Mouse (Mus musculus) kidney, embryonic 14.5 days (tissue): ENCODE results near the gene Phkg2. TPM values are rescaled to one million over a fixed set of nuclear protein-coding genes. Genes with fewer than 3 reads are reported as not detected.

Experiments used
- ATAC-seq: fragments of 200-750 bp; cut with Nextera tagmentation; 2 replicates; pipeline ENCODE4 v1.8.0; 2017; ENCODE audit warnings: moderate number of reproducible peaks, mild to moderate bottlenecking, moderate TSS enrichment, moderate library complexity; ENCODE audit not compliant: low FRiP score, low TSS enrichment
- H3K27ac ChIP-seq: fragments of 300-500 bp; sonication (generic); 2 replicates; pipeline ENCODE4 v1.5.1; 2014; ENCODE audit warnings: low read depth, mild to moderate bottlenecking, low read length, moderate library complexity, mixed read lengths
- H3K27me3 ChIP-seq: fragments of 300-500 bp; sonication (generic); 2 replicates; pipeline ENCODE4 v1.6.1; 2014; ENCODE audit warnings: mild to moderate bottlenecking, low read length; ENCODE audit not compliant: control insufficient read depth, insufficient read depth
- H3K36me3 ChIP-seq: fragments of 300-500 bp; sonication (generic); 2 replicates; pipeline ENCODE4 v1.6.1; 2014; ENCODE audit warnings: low read length, mixed read lengths; ENCODE audit not compliant: control insufficient read depth, insufficient read depth
- H3K4me1 ChIP-seq: fragments of 300-500 bp; sonication (generic); 2 replicates; pipeline ENCODE4 v1.6.1; 2014; ENCODE audit warnings: low read length, mixed read lengths; ENCODE audit not compliant: control insufficient read depth, insufficient read depth
- H3K4me2 ChIP-seq: fragments of 300-500 bp; sonication (generic); replicated peaks from 2 replicates; pipeline ENCODE4 v1.6.1; 2014; ENCODE audit warnings: low read depth, mild to moderate bottlenecking, low read length
- H3K4me3 ChIP-seq: fragments of 300-500 bp; sonication (generic); 2 replicates; pipeline ENCODE4 v1.5.1; 2014; ENCODE audit warnings: mild to moderate bottlenecking, low read length
- H3K9ac ChIP-seq: fragments of 300-500 bp; sonication (generic); 2 replicates; pipeline ENCODE4 v1.6.1; 2014; ENCODE audit warnings: low read depth, mild to moderate bottlenecking, low read length, moderate library complexity
- H3K9me3 ChIP-seq: fragments of 300-500 bp; sonication (generic); 2 replicates; pipeline ENCODE4 v1.6.1; 2016; ENCODE audit warnings: low read length; ENCODE audit not compliant: control insufficient read depth
- WGBS: fragments of 180-500 bp; shearing (Covaris S2); extraction: QIAGEN DNeasy Blood & Tissue Kit; methylation state at CpG from one replicate; pipeline ENCODE4 v1.1.7; 2014; 5-methylcytosine and 5-hydroxymethylcytosine counted together
- polyA plus RNA-seq: library from polyadenylated mRNA; unstranded; fragments of >200 nt; fragmentation: Nextera tagmentation; extraction: Ambion mirVana; gene quantifications from 2 replicates; pipeline ENCODE4 v1.2.1, GENCODE M21; 2014

The Phkg2 gene
- polyA plus RNA-seq, 1 experiment from 2014 or later, result 37.8 TPM

DNA sequence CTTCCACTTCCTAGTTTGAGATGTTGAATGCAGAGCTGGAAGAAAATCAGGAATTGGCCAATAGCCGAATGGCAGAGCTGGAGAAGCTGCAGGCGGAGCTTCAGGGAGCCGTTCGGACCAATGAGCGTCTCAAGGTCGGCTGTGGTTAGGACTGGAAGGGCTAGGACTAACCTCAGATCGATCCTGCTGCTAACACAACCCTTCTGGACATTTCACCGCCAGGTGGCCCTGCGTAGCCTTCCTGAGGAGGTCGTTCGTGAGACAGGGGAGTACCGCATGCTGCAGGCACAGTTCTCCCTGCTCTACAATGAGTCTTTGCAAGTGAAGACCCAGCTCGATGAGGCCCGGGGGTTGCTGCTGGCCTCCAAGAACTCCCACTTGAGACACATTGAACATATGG lies 19.4 kb downstream of the Phkg2 start:
- no peak overlapping the region for H3K4me3 ChIP-seq
- peaks cover 8% of the 10 kb centered on the region for H3K4me1 ChIP-seq
- H3K27me3 ChIP-seq, result no peaks in the 10 kb centered on the region
- no peaks in the 10 kb centered on the region for H3K9me3 ChIP-seq
- ATAC-seq, result no peak
- WGBS, result 90% methylated on average over 14 of the region's 14 CpGs
- peaks cover 80% of the 10 kb centered on the region for H3K36me3 ChIP-seq
- no peak overlapping the region for H3K9ac ChIP-seq
- no peak overlapping the region for H3K4me2 ChIP-seq
- no peak overlapping the region for H3K27ac ChIP-seq

DNA sequence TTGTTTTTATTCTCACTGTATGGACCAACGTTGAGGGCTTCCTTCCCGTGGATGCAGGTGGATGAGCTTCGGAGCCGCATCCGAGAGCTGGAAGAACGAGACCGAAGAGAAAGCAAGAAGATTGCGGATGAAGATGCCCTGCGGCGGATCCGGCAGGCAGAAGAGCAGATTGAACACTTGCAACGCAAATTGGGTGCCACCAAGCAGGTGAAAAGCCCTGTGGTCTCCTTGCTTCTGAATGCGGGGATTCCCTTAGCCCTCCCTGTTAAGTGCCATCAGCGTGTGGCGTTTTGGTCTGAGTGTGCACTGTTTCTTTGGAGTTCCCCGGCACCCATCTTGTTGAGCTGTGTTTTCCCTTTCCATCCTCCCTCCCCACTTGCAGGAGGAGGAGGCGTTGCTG lies 23.6 kb downstream of the Phkg2 start:
- Histone ChIP-seq H3K9me3 (no peaks in the 10 kb centered on the region), H3K4me1 (no peaks in the 10 kb centered on the region), H3K4me3 (no peak overlapping the region), H3K4me2 (no peak overlapping the region), H3K27me3 (no peaks in the 10 kb centered on the region), H3K36me3 (peaks cover 100% of the 10 kb centered on the region), H3K27ac (no peak overlapping the region), H3K9ac (no peak overlapping the region)
- 95% methylated on average over 17 of the region's 17 CpGs for WGBS
- ATAC-seq, result no peak

DNA sequence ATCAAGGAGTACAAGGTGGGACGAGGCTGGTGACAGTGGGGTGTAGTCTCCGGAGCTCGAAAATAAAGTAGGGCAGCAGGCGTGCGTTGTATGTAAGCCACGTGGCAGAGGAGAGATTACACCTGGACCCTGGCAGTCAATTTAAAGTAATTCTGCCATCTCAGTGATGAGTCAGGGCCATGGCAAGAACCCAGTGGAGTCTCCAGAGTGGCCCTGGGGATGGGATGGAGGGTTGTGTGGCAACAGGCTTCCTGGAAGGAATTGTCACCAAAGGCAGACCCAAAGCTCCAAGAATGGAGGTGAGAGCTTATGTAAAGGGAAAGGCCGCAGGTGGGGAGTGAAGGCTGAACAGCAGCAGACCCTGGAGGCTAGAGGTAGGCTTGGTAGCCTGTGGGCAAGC lies 27.5 kb downstream of the Phkg2 start:
- no peak overlapping the region for H3K27ac ChIP-seq
- ATAC-seq, result no peak
- H3K36me3 ChIP-seq, result peaks cover 84% of the 10 kb centered on the region
- no peaks in the 10 kb centered on the region for H3K4me1 ChIP-seq
- H3K9me3 ChIP-seq, result no peaks in the 10 kb centered on the region
- no peaks in the 10 kb centered on the region for H3K27me3 ChIP-seq
- 94% methylated on average over 7 of the region's 7 CpGs for WGBS
- H3K4me3 ChIP-seq, result no peak overlapping the region
- H3K4me2 ChIP-seq, result no peak overlapping the region
- no peak overlapping the region for H3K9ac ChIP-seq

DNA sequence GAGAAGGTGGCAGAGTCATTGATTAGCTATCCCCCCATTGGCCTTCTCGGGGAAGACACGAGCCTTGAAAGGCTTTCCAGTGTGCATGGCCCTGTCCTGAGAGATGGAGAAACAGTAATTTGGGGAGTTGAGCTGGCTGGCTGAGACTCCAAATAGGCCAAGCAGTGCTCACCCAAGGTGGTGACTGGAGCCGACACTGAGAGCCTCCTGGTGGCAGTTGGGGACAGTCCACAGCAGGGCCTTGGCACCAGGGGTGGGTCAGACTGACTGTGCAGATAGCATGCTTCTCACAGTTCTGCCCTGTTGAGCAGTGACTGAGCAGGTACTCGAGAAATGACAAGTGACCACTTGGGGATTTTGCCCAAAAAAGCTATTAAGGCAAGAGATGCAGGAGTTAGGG lies 28.6 kb downstream of the Phkg2 start:
- no peaks in the 10 kb centered on the region for H3K27me3 ChIP-seq
- H3K27ac ChIP-seq, result no peak overlapping the region
- H3K4me3 ChIP-seq, result no peak overlapping the region
- H3K4me2 ChIP-seq, result no peak overlapping the region
- no peaks in the 10 kb centered on the region for H3K4me1 ChIP-seq
- WGBS, result 86% methylated on average over 4 of the region's 4 CpGs
- peaks cover 76% of the 10 kb centered on the region for H3K36me3 ChIP-seq
- H3K9me3 ChIP-seq, result no peaks in the 10 kb centered on the region
- H3K9ac ChIP-seq, result no peak overlapping the region
- no peak for ATAC-seq

DNA sequence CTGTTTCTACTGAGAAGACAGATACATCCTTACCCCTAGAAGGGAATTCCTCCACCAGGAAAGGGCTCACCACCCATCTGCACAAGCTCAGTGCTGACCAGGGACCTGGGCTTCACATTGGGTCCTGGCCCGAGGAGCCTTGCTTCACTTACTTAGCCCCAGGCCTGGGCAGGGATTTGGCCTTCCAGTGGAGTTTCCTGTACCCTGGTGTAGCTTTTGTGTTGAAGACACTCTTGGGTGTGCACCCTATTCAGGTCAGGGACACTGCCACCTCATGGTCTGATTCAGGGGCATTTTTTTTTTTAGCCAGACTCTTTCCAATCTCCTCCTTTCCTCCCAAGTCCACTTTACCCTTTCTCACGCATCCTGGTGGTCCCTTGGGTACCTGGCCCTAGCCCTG lies 29.8 kb downstream of the Phkg2 start:
- H3K4me2 ChIP-seq, result no peak overlapping the region
- no peak overlapping the region for H3K9ac ChIP-seq
- 87% methylated on average over 2 of the region's 2 CpGs for WGBS
- H3K4me1 ChIP-seq, result no peaks in the 10 kb centered on the region
- no peaks in the 10 kb centered on the region for H3K27me3 ChIP-seq
- H3K4me3 ChIP-seq, result no peak overlapping the region
- no peak overlapping the region for H3K27ac ChIP-seq
- ATAC-seq, result no peak
- no peaks in the 10 kb centered on the region for H3K9me3 ChIP-seq
- peaks cover 74% of the 10 kb centered on the region for H3K36me3 ChIP-seq

DNA sequence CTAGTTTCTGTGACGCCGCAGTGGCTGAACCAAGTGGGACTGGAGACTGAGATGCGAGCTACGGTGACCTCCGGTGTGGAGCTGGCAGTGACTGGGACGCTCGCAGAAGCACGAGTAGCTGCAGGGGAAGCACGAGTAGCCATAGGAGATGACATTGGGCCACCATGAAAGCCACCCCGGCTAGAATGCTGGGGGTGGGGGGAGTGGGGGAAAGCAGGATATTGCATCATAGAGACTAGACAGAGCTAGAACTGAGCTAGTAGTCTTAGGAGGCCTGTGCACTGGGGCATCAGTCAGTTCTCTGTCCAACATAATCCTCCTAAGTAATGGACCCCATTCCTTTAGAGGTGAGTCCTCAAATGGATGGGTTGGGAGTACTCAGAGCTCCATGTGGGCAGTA lies 31.1 kb downstream of the Phkg2 start:
- Histone ChIP-seq H3K36me3 (peaks cover 73% of the 10 kb centered on the region), H3K9ac (no peak overlapping the region), H3K4me1 (no peaks in the 10 kb centered on the region), H3K4me2 (no peak overlapping the region), H3K4me3 (no peak overlapping the region), H3K27me3 (no peaks in the 10 kb centered on the region), H3K27ac (no peak overlapping the region), H3K9me3 (no peaks in the 10 kb centered on the region)
- no peak; the same call in 1 of the 2 replicates for ATAC-seq
- 92% methylated on average over 10 of the region's 10 CpGs for WGBS

DNA sequence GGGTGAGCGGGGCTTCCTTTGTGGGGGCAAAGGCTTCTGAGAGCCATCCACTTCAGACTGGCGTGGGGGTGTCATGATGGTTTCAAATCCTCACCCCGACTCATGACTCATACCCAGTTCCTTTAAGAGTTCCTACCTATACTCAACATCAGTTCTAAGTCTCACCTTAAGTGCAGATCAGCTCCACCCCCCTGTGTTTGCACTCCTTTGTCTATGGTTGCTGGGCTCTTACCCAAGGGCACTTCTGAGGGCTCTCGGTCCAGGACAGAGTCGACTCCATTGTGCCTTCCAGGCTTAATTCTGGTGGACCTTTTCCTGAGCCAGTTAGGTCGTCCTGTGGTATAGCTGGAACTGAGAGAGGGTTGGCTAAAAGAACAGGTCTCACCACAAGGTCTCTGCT lies 34.0 kb downstream of the Phkg2 start:
- no peaks in the 10 kb centered on the region for H3K9me3 ChIP-seq
- WGBS, result 88% methylated on average over 6 of the region's 6 CpGs
- H3K9ac ChIP-seq, result no peak overlapping the region
- H3K4me2 ChIP-seq, result no peak overlapping the region
- H3K27me3 ChIP-seq, result no peaks in the 10 kb centered on the region
- no peak for ATAC-seq
- no peak overlapping the region for H3K4me3 ChIP-seq
- H3K4me1 ChIP-seq, result no peaks in the 10 kb centered on the region
- no peak overlapping the region for H3K27ac ChIP-seq
- H3K36me3 ChIP-seq, result peaks cover 73% of the 10 kb centered on the region

DNA sequence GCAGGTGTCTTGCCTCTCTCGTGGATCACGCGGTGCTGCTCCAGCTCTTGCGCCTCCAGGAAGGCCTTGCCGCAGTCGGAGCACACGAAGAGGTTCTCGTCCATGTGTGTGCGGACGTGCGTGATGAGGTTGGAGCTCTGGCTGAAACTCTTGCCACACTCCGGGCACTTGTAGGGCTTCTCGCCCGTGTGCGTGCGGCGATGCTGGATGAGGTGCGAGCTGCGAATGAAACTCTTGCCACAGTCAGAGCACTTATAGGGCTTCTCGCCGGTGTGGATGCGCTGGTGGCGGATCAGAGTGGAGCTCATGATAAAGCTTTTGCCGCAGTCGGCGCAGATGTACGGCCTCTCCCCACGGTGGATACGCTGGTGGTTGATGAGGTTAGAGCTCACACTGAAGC lies 37.9 kb downstream of the Phkg2 start:
- Histone ChIP-seq H3K4me2 (no peak overlapping the region), H3K36me3 (peaks cover 60% of the 10 kb centered on the region), H3K9me3 (no peaks in the 10 kb centered on the region), H3K27me3 (no peaks in the 10 kb centered on the region), H3K27ac (no peak overlapping the region), H3K4me1 (peaks cover 14% of the 10 kb centered on the region), H3K4me3 (no peak overlapping the region), H3K9ac (no peak overlapping the region)
- WGBS, result 96% methylated on average over 29 of the region's 29 CpGs
- no peak for ATAC-seq

DNA sequence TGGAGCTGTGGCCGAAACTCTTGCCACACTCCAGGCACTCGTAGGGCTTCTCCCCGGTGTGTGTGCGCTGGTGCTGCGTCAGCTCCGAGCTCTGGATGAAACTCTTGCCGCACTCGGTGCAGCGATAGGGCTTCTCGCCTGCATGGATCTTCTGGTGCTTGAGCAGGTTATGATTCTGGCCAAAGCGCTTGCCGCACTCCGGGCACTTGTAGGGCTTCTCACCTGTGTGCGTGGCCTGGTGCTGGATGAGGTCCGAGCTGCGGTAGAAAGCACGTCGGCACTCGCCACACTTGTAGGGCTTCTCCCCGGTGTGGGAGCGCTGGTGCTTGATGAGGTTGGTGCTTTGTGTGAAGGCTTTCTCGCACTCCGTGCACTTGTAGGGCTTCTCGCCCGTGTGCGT lies 38.4 kb downstream of the Phkg2 start:
- Histone ChIP-seq H3K27ac (no peak overlapping the region), H3K4me1 (peaks cover 14% of the 10 kb centered on the region), H3K9me3 (no peaks in the 10 kb centered on the region), H3K9ac (no peak overlapping the region), H3K4me3 (no peak overlapping the region), H3K27me3 (no peaks in the 10 kb centered on the region), H3K36me3 (peaks cover 59% of the 10 kb centered on the region), H3K4me2 (no peak overlapping the region)
- WGBS, result 96% methylated on average over 26 of the region's 26 CpGs
- no peak for ATAC-seq
